Mouse (Mus musculus): Measurements from ENCODE around the gene Ms4a10. TPM values are rescaled to one million over a fixed set of nuclear protein-coding genes. Genes with fewer than 3 reads are reported as not detected.

Ms4a10 gene
- polyA plus RNA-seq (2015; fragmentation: Nextera tagmentation; extraction: Ambion mirVana), result not detected in 2 replicates

DNA sequence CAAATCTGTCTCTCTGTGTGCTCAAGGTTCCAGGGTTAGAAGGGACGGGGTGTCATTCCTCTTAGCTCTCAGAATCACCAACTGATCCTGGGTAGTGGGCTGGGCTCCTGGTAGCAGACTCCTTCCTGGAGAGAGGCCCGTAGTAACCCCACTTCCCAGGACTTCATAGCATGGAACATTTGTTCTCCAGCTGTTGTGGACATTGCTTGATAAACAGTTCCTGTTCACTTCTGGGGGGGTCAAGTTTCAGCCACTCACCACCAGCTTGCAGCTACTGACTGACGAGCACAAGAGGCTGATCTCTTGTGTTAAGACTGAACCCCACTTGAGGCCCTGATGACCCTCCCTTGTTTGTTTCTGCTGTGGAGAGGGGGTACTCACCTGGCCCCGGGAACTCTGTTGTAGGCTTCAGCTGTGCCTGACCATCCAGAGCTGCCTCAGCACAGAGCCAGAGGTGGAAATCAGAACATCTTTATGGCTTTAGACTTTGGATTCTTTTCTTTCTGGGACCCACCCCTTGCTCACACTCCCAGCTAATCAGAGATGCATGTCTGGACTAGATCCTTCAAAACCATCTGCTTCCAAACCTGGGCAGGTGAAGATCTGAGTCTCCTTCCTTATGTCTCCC lies at the start of gene Ms4a10:
Ms4a10 (minus strand) TSS at position 433 of the 628 bp plus-strand sequence.
- ATAC-seq (replicated peaks; ENCODE audit: extremely low read depth, insufficient read depth, low FRiP score), result 0 out of 2 replicates have a peak, but pooled peaks have one; percentile 57
- WGBS, result 35% methylated on average over 4 of the region's 4 CpGs
- H3K9ac ChIP-seq (ENCODE audit: low read length), result no peak within 1 kb of the TSS

DNA sequence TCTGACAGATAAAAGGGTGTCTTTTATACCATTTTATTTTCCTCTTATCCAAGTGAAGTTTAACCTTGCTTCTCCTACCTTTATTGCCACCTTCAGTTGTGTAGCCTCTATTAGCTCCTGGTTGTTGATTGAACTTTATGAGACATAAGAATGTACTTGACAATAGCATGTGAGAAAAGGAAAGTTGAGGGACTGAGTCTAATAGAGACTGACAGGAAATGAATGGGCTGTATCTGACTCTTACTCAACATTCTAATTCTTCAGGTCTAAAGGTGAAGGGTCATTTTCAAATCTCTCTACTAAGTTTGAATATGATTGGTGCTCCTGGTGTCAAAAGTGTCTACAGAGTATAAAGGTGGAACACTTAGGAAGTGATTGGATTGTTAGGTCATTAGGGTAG lies 47.9 kb upstream of the Ms4a10 start:
- Histone ChIP-seq H3K9me3 (replicated peaks; ENCODE audit: control insufficient read depth, low read length) (no peaks in the 10 kb centered on the region), H3K4me1 (ENCODE audit: control insufficient read depth, insufficient read depth, low read length) (no peaks in the 10 kb centered on the region), H3K9ac (ENCODE audit: low read length) (no peak overlapping the region), H3K4me2 (ENCODE audit: low read depth, low read length) (no peak overlapping the region), H3K4me3 (ENCODE audit: low read length) (no peak overlapping the region), H3K36me3 (ENCODE audit: control insufficient read depth, insufficient read depth) (no peaks in the 10 kb centered on the region), H3K27ac (ENCODE audit: low read length) (no peak overlapping the region), H3K27me3 (ENCODE audit: control insufficient read depth, insufficient read depth, low read length) (no peaks in the 10 kb centered on the region)
- ATAC-seq (replicated peaks; ENCODE audit: extremely low read depth, insufficient read depth, low FRiP score), result no peak

More for the DNA sequence above, at the start of gene Ms4a10:
- H3K36me3 ChIP-seq (ENCODE audit: control insufficient read depth, insufficient read depth), result no peaks in the 10 kb centered on the region
- peaks cover under 1% of the 10 kb centered on the region for H3K4me1 ChIP-seq (ENCODE audit: control insufficient read depth, insufficient read depth, low read length)
- H3K4me3 ChIP-seq (ENCODE audit: low read length), result no peak within 1 kb of the TSS
- H3K27me3 ChIP-seq (ENCODE audit: control insufficient read depth, insufficient read depth, low read length), result no peaks in the 10 kb centered on the region
- no peak within 1 kb of the TSS for H3K27ac ChIP-seq (ENCODE audit: low read length)
- peaks cover 4% of the 10 kb centered on the region; the same call in 1 of the 2 replicates for H3K9me3 ChIP-seq (replicated peaks; ENCODE audit: control insufficient read depth, low read length)
- no peak within 1 kb of the TSS for H3K4me2 ChIP-seq (ENCODE audit: low read depth, low read length)

DNA sequence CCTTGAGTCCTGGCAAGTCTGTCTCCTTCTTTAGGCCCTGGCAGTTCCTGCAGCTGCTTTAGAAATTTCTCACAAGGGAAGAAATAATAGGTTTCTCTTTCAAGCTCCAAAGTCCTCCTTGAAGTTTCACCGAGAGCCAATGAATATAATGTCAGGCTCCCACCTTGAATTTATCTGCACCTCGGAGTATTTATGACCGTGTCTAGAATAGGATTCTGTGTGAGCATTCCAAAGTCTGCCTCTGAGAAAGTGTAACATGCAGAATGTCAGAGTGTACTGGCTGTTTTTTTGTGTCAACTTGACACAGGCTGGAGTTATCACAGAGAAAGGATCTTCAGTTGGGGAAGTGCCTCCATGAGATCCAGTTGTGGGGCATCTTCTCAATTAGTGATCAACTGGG lies 43.4 kb upstream of the Ms4a10 start, which contains the start of gene Ms4a18:
Ms4a18 (minus strand) TSS at position 141 of the 400 bp plus-strand sequence.
- WGBS, result 80% methylated on average over 3 of the region's 3 CpGs
- Histone ChIP-seq H3K4me2 (ENCODE audit: low read depth, low read length) (no peak within 1 kb of the TSS), H3K9ac (ENCODE audit: low read length) (no peak within 1 kb of the TSS), H3K9me3 (replicated peaks; ENCODE audit: control insufficient read depth, low read length) (no peaks in the 10 kb centered on the region), H3K4me3 (ENCODE audit: low read length) (no peak within 1 kb of the TSS), H3K27me3 (ENCODE audit: control insufficient read depth, insufficient read depth, low read length) (no peaks in the 10 kb centered on the region), H3K27ac (ENCODE audit: low read length) (no peak within 1 kb of the TSS), H3K36me3 (ENCODE audit: control insufficient read depth, insufficient read depth) (no peaks in the 10 kb centered on the region), H3K4me1 (ENCODE audit: control insufficient read depth, insufficient read depth, low read length) (no peaks in the 10 kb centered on the region)
- ATAC-seq (replicated peaks; ENCODE audit: extremely low read depth, insufficient read depth, low FRiP score), result no peak

DNA sequence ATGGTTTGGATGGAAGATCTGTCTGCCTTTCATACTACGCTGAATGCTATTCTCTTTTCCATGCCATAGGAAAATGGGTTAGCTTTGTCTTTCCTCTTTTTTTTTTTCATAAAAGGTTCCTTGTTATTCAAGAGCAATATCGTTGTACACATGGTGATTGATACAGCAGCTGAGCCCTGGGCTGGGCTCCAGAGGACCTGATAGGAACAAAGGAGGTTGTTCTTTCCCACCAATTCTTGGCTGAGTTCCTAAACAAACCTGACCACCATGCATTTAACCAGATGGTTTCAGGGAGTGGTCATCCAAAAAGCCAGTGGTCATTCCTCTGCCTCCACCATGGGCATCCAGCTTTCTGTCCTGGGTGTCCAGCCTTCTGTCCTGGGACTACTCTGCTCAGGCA lies 42.8 kb upstream of the Ms4a10 start:
- no peaks in the 10 kb centered on the region for H3K36me3 ChIP-seq (ENCODE audit: control insufficient read depth, insufficient read depth)
- no peaks in the 10 kb centered on the region for H3K9me3 ChIP-seq (replicated peaks; ENCODE audit: control insufficient read depth, low read length)
- no peak overlapping the region for H3K4me3 ChIP-seq (ENCODE audit: low read length)
- no peak overlapping the region for H3K27ac ChIP-seq (ENCODE audit: low read length)
- no peak overlapping the region for H3K4me2 ChIP-seq (ENCODE audit: low read depth, low read length)
- 57% methylated on average over 2 of the region's 2 CpGs for WGBS
- ATAC-seq (replicated peaks; ENCODE audit: extremely low read depth, insufficient read depth, low FRiP score), result no peak
- H3K4me1 ChIP-seq (ENCODE audit: control insufficient read depth, insufficient read depth, low read length), result no peaks in the 10 kb centered on the region
- no peaks in the 10 kb centered on the region for H3K27me3 ChIP-seq (ENCODE audit: control insufficient read depth, insufficient read depth, low read length)
- H3K9ac ChIP-seq (ENCODE audit: low read length), result no peak overlapping the region

DNA sequence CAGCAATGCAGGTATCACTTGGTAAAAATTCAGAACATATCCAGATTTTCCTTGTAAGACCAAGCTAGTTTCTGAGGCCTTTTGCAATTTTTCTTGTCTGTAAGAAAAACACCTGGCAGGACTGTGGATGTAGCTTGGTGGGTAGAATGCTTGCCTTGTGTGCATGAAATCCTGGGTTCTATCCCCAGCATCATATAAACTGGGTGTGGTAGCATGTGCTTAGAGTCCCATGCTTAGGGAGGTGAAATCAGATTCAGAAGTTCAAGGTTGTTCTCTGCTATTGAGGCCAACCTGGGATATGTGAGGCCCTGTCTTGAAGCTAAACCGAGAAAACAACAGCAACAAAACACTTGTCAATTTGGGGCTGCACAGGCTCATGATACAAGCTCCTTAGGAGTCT lies 41.5 kb upstream of the Ms4a10 start:
- no peak overlapping the region for H3K9ac ChIP-seq (ENCODE audit: low read length)
- no peaks in the 10 kb centered on the region for H3K27me3 ChIP-seq (ENCODE audit: control insufficient read depth, insufficient read depth, low read length)
- WGBS, result 70% methylated on average over 1 of the region's 1 CpGs
- no peak overlapping the region for H3K27ac ChIP-seq (ENCODE audit: low read length)
- H3K4me1 ChIP-seq (ENCODE audit: control insufficient read depth, insufficient read depth, low read length), result no peaks in the 10 kb centered on the region
- H3K4me2 ChIP-seq (ENCODE audit: low read depth, low read length), result no peak overlapping the region
- H3K4me3 ChIP-seq (ENCODE audit: low read length), result no peak overlapping the region
- ATAC-seq (replicated peaks; ENCODE audit: extremely low read depth, insufficient read depth, low FRiP score), result no peak
- H3K9me3 ChIP-seq (replicated peaks; ENCODE audit: control insufficient read depth, low read length), result no peaks in the 10 kb centered on the region
- no peaks in the 10 kb centered on the region for H3K36me3 ChIP-seq (ENCODE audit: control insufficient read depth, insufficient read depth)

DNA sequence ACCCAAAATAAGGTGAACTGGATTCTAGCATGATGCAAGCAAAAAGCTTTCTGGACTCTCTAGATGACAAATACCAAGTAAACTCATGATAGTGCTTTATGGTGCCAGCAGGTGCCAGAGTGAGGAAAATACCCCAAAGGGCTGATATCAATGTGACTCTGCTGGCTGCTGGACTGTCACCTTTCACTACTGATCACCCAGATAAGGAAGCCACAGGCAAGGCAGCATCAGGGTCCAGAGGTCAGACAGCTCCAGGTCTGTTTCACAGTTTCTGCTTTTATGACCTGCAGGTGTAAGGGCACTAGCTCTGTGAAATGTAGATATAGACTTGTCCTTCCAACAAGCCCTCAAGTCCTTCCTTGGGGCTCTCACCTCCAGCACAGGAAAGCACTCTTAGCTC lies 41.0 kb upstream of the Ms4a10 start:
- no peak overlapping the region for H3K27ac ChIP-seq (ENCODE audit: low read length)
- ATAC-seq (replicated peaks; ENCODE audit: extremely low read depth, insufficient read depth, low FRiP score), result no peak
- H3K4me1 ChIP-seq (ENCODE audit: control insufficient read depth, insufficient read depth, low read length), result no peaks in the 10 kb centered on the region
- no peaks in the 10 kb centered on the region for H3K9me3 ChIP-seq (replicated peaks; ENCODE audit: control insufficient read depth, low read length)
- no peak overlapping the region for H3K9ac ChIP-seq (ENCODE audit: low read length)
- H3K4me2 ChIP-seq (ENCODE audit: low read depth, low read length), result no peak overlapping the region
- no peaks in the 10 kb centered on the region for H3K36me3 ChIP-seq (ENCODE audit: control insufficient read depth, insufficient read depth)
- H3K27me3 ChIP-seq (ENCODE audit: control insufficient read depth, insufficient read depth, low read length), result no peaks in the 10 kb centered on the region
- H3K4me3 ChIP-seq (ENCODE audit: low read length), result no peak overlapping the region

DNA sequence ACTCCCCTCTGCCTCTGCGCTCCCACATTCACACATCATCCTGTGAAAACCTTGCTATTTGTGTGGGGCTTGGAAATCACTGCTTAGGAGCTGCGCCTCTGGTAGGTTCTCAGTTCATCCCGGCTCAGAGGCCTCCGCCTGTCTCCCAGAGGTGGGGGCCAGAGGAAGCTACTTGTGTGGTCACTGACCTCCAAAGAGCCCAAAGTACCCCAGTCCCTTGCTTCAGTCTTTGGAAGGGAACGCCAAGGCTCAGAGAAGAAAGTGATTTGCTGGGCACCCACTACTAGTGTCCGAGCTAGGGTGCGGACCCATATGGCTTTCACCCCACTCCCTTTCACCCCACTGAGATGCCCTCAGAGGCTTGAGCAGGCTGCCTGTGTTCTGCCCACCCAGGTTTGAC lies 18.7 kb upstream of the Ms4a10 start, which contains the start of gene Ms4a15:
Ms4a15 (minus strand) TSS at position 101 of the 400 bp plus-strand sequence.
- ATAC-seq (replicated peaks; ENCODE audit: extremely low read depth, insufficient read depth, low FRiP score), result no peak
- Histone ChIP-seq H3K9ac (ENCODE audit: low read length) (no peak within 1 kb of the TSS), H3K27ac (ENCODE audit: low read length) (no peak within 1 kb of the TSS), H3K4me2 (ENCODE audit: low read depth, low read length) (no peak within 1 kb of the TSS), H3K27me3 (ENCODE audit: control insufficient read depth, insufficient read depth, low read length) (peaks cover 4% of the 10 kb centered on the region; the same call in 1 of the 2 replicates), H3K4me3 (ENCODE audit: low read length) (no peak within 1 kb of the TSS), H3K4me1 (ENCODE audit: control insufficient read depth, insufficient read depth, low read length) (no peaks in the 10 kb centered on the region), H3K36me3 (ENCODE audit: control insufficient read depth, insufficient read depth) (no peaks in the 10 kb centered on the region), H3K9me3 (replicated peaks; ENCODE audit: control insufficient read depth, low read length) (no peaks in the 10 kb centered on the region)
- WGBS, result 79% methylated on average over 7 of the region's 7 CpGs

DNA sequence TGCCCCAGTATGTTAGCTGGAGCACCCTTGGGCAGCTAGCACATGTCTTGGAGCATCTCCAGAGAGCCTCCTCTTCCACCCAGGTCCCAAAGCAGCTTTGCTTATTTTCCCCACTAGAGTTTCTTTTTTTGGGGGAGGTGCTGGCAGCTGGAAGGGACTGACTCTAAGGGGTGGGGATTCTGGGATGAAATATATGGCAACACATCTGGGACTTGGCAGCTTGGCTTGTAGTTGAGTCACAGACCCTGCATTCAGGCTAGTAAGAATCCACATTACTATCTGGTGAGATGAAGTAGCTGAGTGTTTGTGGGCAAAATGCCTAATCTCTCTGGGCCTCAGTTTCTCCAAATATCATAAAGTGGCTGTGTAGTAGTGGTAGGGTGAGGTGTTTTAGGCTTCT lies 17.4 kb upstream of the Ms4a10 start:
- no peak for ATAC-seq (replicated peaks; ENCODE audit: extremely low read depth, insufficient read depth, low FRiP score)
- H3K4me3 ChIP-seq (ENCODE audit: low read length), result no peak overlapping the region
- H3K27ac ChIP-seq (ENCODE audit: low read length), result no peak overlapping the region
- H3K9ac ChIP-seq (ENCODE audit: low read length), result no peak overlapping the region
- H3K36me3 ChIP-seq (ENCODE audit: control insufficient read depth, insufficient read depth), result no peaks in the 10 kb centered on the region
- H3K9me3 ChIP-seq (replicated peaks; ENCODE audit: control insufficient read depth, low read length), result no peaks in the 10 kb centered on the region
- H3K4me1 ChIP-seq (ENCODE audit: control insufficient read depth, insufficient read depth, low read length), result no peaks in the 10 kb centered on the region
- H3K4me2 ChIP-seq (ENCODE audit: low read depth, low read length), result no peak overlapping the region
- peaks cover 4% of the 10 kb centered on the region; the same call in 1 of the 2 replicates for H3K27me3 ChIP-seq (ENCODE audit: control insufficient read depth, insufficient read depth, low read length)

DNA sequence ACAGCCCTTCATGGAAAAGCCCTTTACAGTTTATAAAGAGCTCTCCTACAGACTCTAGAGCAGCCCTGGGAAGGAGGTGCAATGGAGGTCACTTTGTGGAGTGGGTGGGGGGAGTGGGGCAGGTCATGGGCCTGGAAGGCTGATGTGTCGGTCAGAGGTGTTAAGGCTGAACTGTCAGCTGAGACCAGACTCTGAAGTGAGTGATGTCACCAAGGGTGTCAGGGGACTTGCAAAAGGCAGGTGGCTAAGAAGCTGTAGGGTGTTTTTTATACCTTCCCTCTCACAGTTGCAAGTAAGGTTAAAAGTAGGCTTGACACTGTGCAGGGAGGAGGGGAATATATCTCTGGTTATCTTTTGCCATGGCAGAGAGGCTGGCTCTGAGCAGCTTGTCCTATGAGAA lies 16.3 kb upstream of the Ms4a10 start:
- H3K4me2 ChIP-seq (ENCODE audit: low read depth, low read length), result no peak overlapping the region
- H3K9me3 ChIP-seq (replicated peaks; ENCODE audit: control insufficient read depth, low read length), result no peaks in the 10 kb centered on the region
- no peak for ATAC-seq (replicated peaks; ENCODE audit: extremely low read depth, insufficient read depth, low FRiP score)
- H3K4me1 ChIP-seq (ENCODE audit: control insufficient read depth, insufficient read depth, low read length), result no peaks in the 10 kb centered on the region
- no peak overlapping the region for H3K27ac ChIP-seq (ENCODE audit: low read length)
- 22% methylated on average over 1 of the region's 1 CpGs for WGBS
- no peak overlapping the region for H3K4me3 ChIP-seq (ENCODE audit: low read length)
- H3K9ac ChIP-seq (ENCODE audit: low read length), result no peak overlapping the region
- H3K36me3 ChIP-seq (ENCODE audit: control insufficient read depth, insufficient read depth), result no peaks in the 10 kb centered on the region
- peaks cover 4% of the 10 kb centered on the region; the same call in 1 of the 2 replicates for H3K27me3 ChIP-seq (ENCODE audit: control insufficient read depth, insufficient read depth, low read length)

All from heart, embryonic 16.5 days (tissue).